Mouse (Mus musculus) spleen, adult 2 months (tissue): ENCODE results near the gene Fxn. TPM values are rescaled to one million over a fixed set of nuclear protein-coding genes. Genes with fewer than 3 reads are reported as not detected.
A peak's percentile ranks its signal among the peaks of the same experiment; 100 is the strongest.

Source experiments
- DNase-seq, 2 experiments: peaks; one replicate each; pipeline versions ENCODE4 v3.0.0 to v3.0.0-alpha.2; 2012 to 2021; ENCODE audit warnings: low spot score in 2 of 2, low read depth in 1 of 2
- H3K27ac ChIP-seq: fragments of 200-500 bp; 2 replicates; pipeline ENCODE4 v1.5.1; 2012; ENCODE audit warnings: low read length, inconsistent platforms; ENCODE audit not compliant: insufficient read depth
- H3K27me3 ChIP-seq: fragments of 200-500 bp; 2 replicates; pipeline ENCODE4 v1.6.1; 2012; ENCODE audit warnings: mild to moderate bottlenecking, moderate library complexity, low read length, inconsistent platforms; ENCODE audit not compliant: control insufficient read depth, insufficient read depth
- H3K36me3 ChIP-seq: fragments of 200-500 bp; 2 replicates; pipeline ENCODE4 v1.6.1; 2012; ENCODE audit warnings: mild to moderate bottlenecking, low read length, inconsistent platforms; ENCODE audit not compliant: control insufficient read depth, insufficient read depth
- H3K4me1 ChIP-seq: fragments of 200-500 bp; 2 replicates; pipeline ENCODE4 v1.6.1; 2011; ENCODE audit warnings: inconsistent platforms; ENCODE audit not compliant: control insufficient read depth, insufficient read depth, insufficient read length
- H3K4me3 ChIP-seq: fragments of 200-500 bp; 2 replicates; pipeline ENCODE4 v1.5.1; 2011; ENCODE audit warnings: mild to moderate bottlenecking, inconsistent platforms; ENCODE audit not compliant: insufficient read depth, insufficient read length; ENCODE audit errors: extremely low read depth
- CTCF ChIP-seq: fragments of 200-500 bp; IDR thresholded peaks from 2 replicates; pipeline ENCODE4 v1.5.1; 2011; ENCODE audit warnings: mild to moderate bottlenecking, inconsistent platforms; ENCODE audit not compliant: insufficient read depth, insufficient read length, insufficient replicate concordance; ENCODE audit errors: extremely low read depth
- POLR2A ChIP-seq: fragments of 200-500 bp; IDR thresholded peaks from 2 replicates; pipeline ENCODE4 v1.6.1; 2011; ENCODE audit warnings: low read depth, low read length, inconsistent platforms
- WGBS: fragments of 180-500 bp; shearing (Covaris S2); methylation state at CpG from one replicate; pipeline ENCODE4 v1.1.7; 2018; 5-methylcytosine and 5-hydroxymethylcytosine counted together
- polyA plus RNA-seq: library from polyadenylated mRNA; depleted of rRNA; stranded (reverse); fragments of >200 nt; gene quantifications from 2 replicates; pipeline ENCODE4 v1.2.3, GENCODE M21; 2012

The Fxn gene
- polyA plus RNA-seq, 1 experiment, result 6.2 TPM

DNA sequence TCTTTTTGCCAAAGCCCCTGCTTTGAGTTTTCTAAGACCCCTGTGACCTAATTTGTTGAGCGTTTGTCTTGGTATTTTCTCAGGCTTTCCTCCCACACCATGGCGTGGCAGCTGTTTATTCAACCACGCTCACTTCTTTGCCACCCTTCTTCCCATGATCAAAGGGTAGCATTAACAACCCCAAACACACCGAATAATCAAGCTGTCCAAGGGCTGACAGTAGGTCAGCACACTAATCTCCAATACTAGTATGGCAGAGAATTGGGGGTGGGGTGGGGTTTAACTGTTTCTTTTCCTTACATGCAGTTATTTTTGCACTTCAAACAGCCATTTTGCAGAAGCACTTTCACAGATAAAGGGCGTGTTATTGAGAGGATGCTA, 21.4 kb upstream of the Fxn start:
- 85% methylated on average over 5 of the region's 5 CpGs for WGBS
- Histone ChIP-seq H3K4me3 (no peak overlapping the region), H3K4me1 (no peaks in the 10 kb centered on the region), H3K27me3 (no peaks in the 10 kb centered on the region), H3K27ac (no peak overlapping the region), H3K36me3 (no peaks in the 10 kb centered on the region)
- TF ChIP-seq CTCF, result no peak
- TF ChIP-seq POLR2A, result no peak
- no peak for DNase-seq

DNA sequence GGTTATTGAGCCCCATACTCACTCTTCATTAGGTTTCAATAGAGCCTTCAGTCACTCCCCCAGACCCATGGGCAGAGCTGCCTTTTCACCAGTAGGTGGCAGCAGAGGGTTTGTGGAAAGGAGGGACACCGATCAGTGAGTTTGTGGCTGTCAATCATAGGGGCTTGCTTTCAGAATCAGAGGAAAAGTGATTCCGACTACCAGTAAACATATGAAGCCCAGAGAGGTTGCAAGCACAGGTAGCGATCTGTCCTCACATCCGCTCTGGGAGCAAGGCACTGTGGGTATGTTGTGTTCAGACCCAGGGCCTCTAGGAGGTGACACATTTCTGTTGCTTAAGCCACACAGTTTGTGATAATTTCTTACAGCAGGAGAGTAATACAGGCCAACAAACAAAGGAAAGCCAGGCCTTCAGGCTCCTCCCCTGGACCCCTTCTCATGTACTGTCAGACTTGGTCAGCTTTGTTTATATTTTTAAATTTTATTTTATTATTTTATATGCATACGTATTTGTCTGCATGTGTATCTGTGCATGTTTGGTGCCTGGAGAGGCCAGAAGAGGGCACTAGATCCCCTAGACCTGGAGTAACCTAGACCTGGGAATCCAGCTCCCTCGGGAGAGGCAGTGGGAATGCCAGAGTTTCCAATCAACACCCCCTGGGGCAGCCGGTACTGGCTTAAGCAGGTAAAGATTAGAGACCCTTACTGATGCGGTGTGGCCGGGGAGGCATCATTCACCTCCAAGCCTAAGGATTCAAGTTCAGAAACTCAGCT, 20.8 kb upstream of the Fxn start:
- peak; percentile 55 to 58 for DNase-seq
- Histone ChIP-seq H3K27ac (no peak overlapping the region), H3K4me1 (no peaks in the 10 kb centered on the region), H3K4me3 (peak overlapping the region; percentile 34; the same call in 1 of the 2 replicates), H3K27me3 (no peaks in the 10 kb centered on the region), H3K36me3 (no peaks in the 10 kb centered on the region)
- WGBS, result 38% methylated on average over 9 of the region's 9 CpGs
- TF ChIP-seq CTCF (peak; percentile 88; the same call in 1 of the 2 replicates), POLR2A (no peak)

- 94% methylated on average over 5 of the region's 5 CpGs for WGBS
- no peaks in the 10 kb centered on the region for H3K36me3 ChIP-seq
- TF ChIP-seq POLR2A (no peak), CTCF (no peak)
These were observed 13.1 kb upstream of the Fxn start for GRCm38 (mm10) chr19:24293537-24293936.

GRCm38 (mm10) chr19:24284187-24284586, 3.8 kb upstream of the Fxn start:
- peak; percentile 62; the same call in 1 of the 2 replicates for TF ChIP-seq CTCF
- TF ChIP-seq POLR2A, result no peak
- Histone ChIP-seq H3K4me3 (no peak overlapping the region), H3K36me3 (no peaks in the 10 kb centered on the region), H3K27me3 (no peaks in the 10 kb centered on the region), H3K4me1 (no peaks in the 10 kb centered on the region), H3K27ac (no peak overlapping the region)
- 66% methylated on average over 4 of the region's 4 CpGs for whole genome bisulfite sequencing
- peak; percentile 40 to 57 for DNase-seq

More at GRCm38 (mm10) chr19:24293537-24293936, 13.1 kb upstream of the Fxn start:
- Histone ChIP-seq H3K27ac (no peak overlapping the region), H3K4me3 (no peak overlapping the region), H3K4me1 (no peaks in the 10 kb centered on the region), H3K27me3 (no peaks in the 10 kb centered on the region)
- no peak for DNase-seq

- DNase-seq, result no peak
- WGBS, result 16% methylated on average over 7 of the region's 7 CpGs
- TF ChIP-seq CTCF, result no peak
- no peak for TF ChIP-seq POLR2A
- Histone ChIP-seq H3K27me3 (no peaks in the 10 kb centered on the region), H3K36me3 (no peaks in the 10 kb centered on the region), H3K4me1 (no peaks in the 10 kb centered on the region), H3K27ac (no peak overlapping the region), H3K4me3 (no peak overlapping the region)
These were observed 1.0 kb upstream of the Fxn start for GRCm38 (mm10) chr19:24281288-24281980.

DNA sequence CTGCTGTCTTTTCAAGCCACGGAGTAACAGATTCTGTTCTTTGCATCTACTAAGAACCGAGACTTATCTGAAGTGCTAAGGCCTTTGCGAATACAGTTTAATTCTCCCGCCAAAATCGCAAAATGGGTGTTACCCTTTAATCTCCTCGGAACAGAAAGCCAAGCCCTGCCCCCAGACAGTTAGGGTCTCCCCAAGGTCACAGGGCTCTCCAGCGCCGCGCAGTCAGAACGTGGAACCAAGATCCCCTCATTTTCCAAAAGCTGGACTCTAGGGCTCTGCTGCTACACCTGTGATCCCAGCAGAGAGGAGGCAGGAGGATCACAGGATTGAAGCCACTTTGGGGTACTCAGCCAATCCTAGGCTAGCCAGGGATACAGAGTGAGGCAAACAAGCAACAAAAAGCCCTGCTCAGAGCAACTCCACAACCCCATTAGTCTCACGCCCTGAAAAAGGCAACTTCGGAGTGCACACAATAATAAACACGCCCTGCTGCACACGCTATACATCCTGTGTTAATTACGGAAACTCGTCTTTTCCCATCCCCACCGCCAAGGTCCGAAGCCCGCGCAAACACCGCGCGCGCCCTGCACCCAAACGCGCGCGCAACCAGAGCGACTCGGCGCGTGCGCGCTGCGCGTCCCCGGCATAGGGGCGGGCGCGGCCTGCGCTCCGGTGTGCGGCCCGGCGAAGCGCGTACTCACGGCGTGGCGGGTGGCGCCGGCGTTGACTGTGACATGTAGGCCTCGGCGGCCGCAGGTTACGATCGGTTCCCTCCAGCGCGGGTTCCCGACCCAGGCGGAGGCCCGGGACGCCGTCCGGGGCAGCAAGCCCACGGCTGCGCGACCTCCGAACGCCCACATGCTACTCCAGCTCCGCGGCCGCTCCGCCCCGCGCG, 452 bp downstream of the Fxn start:
- Histone ChIP-seq H3K36me3 (no peaks in the 10 kb centered on the region), H3K4me3 (peak overlapping the region; percentile 87), H3K4me1 (no peaks in the 10 kb centered on the region), H3K27me3 (no peaks in the 10 kb centered on the region), H3K27ac (peak overlapping the region; percentile 90)
- peak; percentile 61 to 65 for DNase-seq
- TF ChIP-seq POLR2A (peak; percentile 56), CTCF (no peak)
- WGBS, result under 1% methylated on average over 78 of the region's 78 CpGs
